In the genomic region with DNA sequence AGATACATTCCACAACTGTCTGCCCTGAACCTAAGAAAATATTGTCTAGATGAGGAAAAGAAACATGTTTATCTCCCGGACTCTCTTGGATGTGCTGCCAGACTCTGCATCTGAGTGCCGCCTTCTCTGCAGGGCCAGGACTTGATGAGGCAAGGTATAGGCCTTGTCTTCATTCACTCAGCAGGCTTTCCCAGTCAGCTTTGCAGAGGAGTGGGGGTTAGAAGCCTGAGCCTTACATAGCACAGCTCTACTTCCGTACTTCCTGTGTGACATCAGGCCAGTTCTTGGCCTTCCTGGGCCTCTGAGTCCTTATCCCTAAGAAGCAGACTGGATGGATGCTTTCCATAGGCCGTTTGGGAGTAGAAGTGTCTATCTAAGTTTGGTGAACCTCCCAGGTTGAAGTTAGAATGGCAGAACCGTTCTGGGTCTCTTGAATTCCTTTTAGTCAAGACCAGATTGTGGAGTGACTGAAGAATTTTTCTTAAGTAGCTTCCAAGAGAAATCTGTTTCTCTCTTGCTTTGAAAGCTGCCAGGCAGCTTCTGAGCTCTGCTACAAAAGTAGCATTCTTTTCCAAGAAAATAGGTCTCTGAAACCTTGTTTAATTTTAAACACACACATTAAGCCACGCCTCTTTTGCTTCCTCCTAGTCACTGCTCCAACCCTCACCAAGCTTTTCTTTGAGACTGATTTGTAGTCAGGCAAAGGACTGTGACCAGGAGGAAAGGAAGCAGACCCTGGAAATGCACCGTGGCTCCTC, we compare ENCODE assay signal across 22 mouse cellular contexts. TPM values are rescaled to one million over a fixed set of nuclear protein-coding genes. Genes with fewer than 3 reads are reported as not detected.
A peak's percentile ranks its signal among the peaks of the same experiment; 100 is the strongest.
DNase-seq lines count a peak whose midpoint lies in the region; ATAC-seq and TF ChIP-seq lines count a peak whose summit lies in the region.
"Had no signal": no experiment of that assay in that cellular context is flagged by ENCODE, and none has a peak within 500 bp of the region (broad histone marks: within the 10 kb centered on the region; RNA-seq: fewer than 3 reads in every experiment).

No protein-coding gene starts in this region.

- DNase-seq in kidney, adult 2 months, result no peak
- DNase-seq in lung, postnatal 14 days, result no peak
- no peak for DNase-seq in stomach, postnatal 0 days (ENCODE audit: low spot score)
- DNase-seq: adrenal gland, postnatal 10 days; cerebellum, adult 8-10 months; cerebellum, postnatal 36 days; gastrocnemius, adult 2 months; heart, postnatal 10 days; kidney, adult 18-20 months; kidney, postnatal 25 days; liver, postnatal 0 days; thymus, adult 18-20 months; thymus, postnatal 4 days had no signal

- no peak overlapping the region for H3K9ac ChIP-seq in kidney, embryonic 14.5 days (ENCODE audit: low read depth, low read length)
- H3K9ac ChIP-seq in lung, embryonic 15.5 days, result no peak overlapping the region
- H3K9ac ChIP-seq in embryonic facial prominence, embryonic 15.5 days, result no peak overlapping the region
- H3K9ac ChIP-seq in stomach, postnatal 0 days (ENCODE audit: low read length), result no peak overlapping the region
- no peak overlapping the region for H3K9ac ChIP-seq in hindbrain, embryonic 12.5 days
- H3K9ac ChIP-seq: liver, postnatal 0 days had no signal

- no peaks in the 10 kb centered on the region for H3K9me3 ChIP-seq in kidney, embryonic 14.5 days (ENCODE audit: control insufficient read depth, low read length)
- H3K9me3 ChIP-seq in lung, embryonic 15.5 days, result no peaks in the 10 kb centered on the region
- H3K9me3 ChIP-seq in embryonic facial prominence, embryonic 15.5 days (replicated peaks), result no peaks in the 10 kb centered on the region
- no peaks in the 10 kb centered on the region for H3K9me3 ChIP-seq in stomach, postnatal 0 days (ENCODE audit: control insufficient read depth, low read length)
- no peaks in the 10 kb centered on the region for H3K9me3 ChIP-seq in hindbrain, embryonic 12.5 days (replicated peaks)
- H3K9me3 ChIP-seq: forebrain, embryonic 10.5 days had no signal

- H3K27ac ChIP-seq in kidney, embryonic 14.5 days (ENCODE audit: low read depth, low read length), result peak overlapping the region; percentile 59
- H3K27ac ChIP-seq in kidney, adult 2 months (ENCODE audit: insufficient read depth, low read depth, low read length), result no peak overlapping the region
- H3K27ac ChIP-seq in lung, embryonic 15.5 days, result peak overlapping the region; percentile 69
- H3K27ac ChIP-seq in embryonic facial prominence, embryonic 15.5 days (replicated peaks), result peak overlapping the region; percentile 11; the same call in 1 of the 2 replicates
- H3K27ac ChIP-seq in stomach, postnatal 0 days (replicated peaks), result 0 out of 2 replicates have a peak overlapping the region, but pooled peaks have one; percentile 30
- H3K27ac ChIP-seq in hindbrain, embryonic 12.5 days, result no peak overlapping the region
- H3K27ac ChIP-seq: forebrain, embryonic 10.5 days; gastrocnemius, adult 2 months had no signal

- no peak for TF ChIP-seq EP300 in stomach, postnatal 0 days (optimal IDR thresholded peaks at IDR 0.05)

- H3K36me3 ChIP-seq in kidney, embryonic 14.5 days (ENCODE audit: control insufficient read depth, insufficient read depth, low read length), result peaks cover 15% of the 10 kb centered on the region; the same call in 1 of the 2 replicates
- no peaks in the 10 kb centered on the region for H3K36me3 ChIP-seq in kidney, adult 2 months (ENCODE audit: control insufficient read depth, insufficient read depth, low read length)
- peaks cover 8% of the 10 kb centered on the region; the same call in 1 of the 2 replicates for H3K36me3 ChIP-seq in lung, embryonic 15.5 days
- H3K36me3 ChIP-seq in embryonic facial prominence, embryonic 15.5 days, result peaks cover 64% of the 10 kb centered on the region
- peaks cover 5% of the 10 kb centered on the region; the same call in 1 of the 2 replicates for H3K36me3 ChIP-seq in stomach, postnatal 0 days (ENCODE audit: control insufficient read depth, insufficient read depth, low read length)
- H3K36me3 ChIP-seq in hindbrain, embryonic 12.5 days, result peaks cover 40% of the 10 kb centered on the region

- H3K4me1 ChIP-seq in kidney, embryonic 14.5 days (ENCODE audit: control insufficient read depth, insufficient read depth, low read length), result 0 out of 2 replicates have a peak, but pooled peaks cover 5% of the 10 kb centered on the region
- no peaks in the 10 kb centered on the region for H3K4me1 ChIP-seq in kidney, adult 2 months (ENCODE audit: control insufficient read depth, insufficient read depth, low read length)
- peaks cover 27% of the 10 kb centered on the region for H3K4me1 ChIP-seq in lung, embryonic 15.5 days
- H3K4me1 ChIP-seq in embryonic facial prominence, embryonic 15.5 days, result peaks cover 27% of the 10 kb centered on the region
- no peaks in the 10 kb centered on the region; the same call in 1 of the 2 replicates for H3K4me1 ChIP-seq in stomach, postnatal 0 days (replicated peaks; ENCODE audit: control insufficient read depth, insufficient read depth)
- peaks cover 5% of the 10 kb centered on the region for H3K4me1 ChIP-seq in hindbrain, embryonic 12.5 days

- H3K27me3 ChIP-seq in kidney, embryonic 14.5 days (ENCODE audit: control insufficient read depth, insufficient read depth, low read length), result no peaks in the 10 kb centered on the region
- H3K27me3 ChIP-seq in kidney, adult 2 months (replicated peaks; ENCODE audit: control insufficient read depth, insufficient read depth, low read length), result no peaks in the 10 kb centered on the region
- H3K27me3 ChIP-seq in lung, embryonic 15.5 days, result no peaks in the 10 kb centered on the region
- H3K27me3 ChIP-seq in embryonic facial prominence, embryonic 15.5 days, result no peaks in the 10 kb centered on the region
- H3K27me3 ChIP-seq in stomach, postnatal 0 days (ENCODE audit: control insufficient read depth, insufficient read depth, low read length), result no peaks in the 10 kb centered on the region
- no peaks in the 10 kb centered on the region; the same call in 1 of the 2 replicates for H3K27me3 ChIP-seq in hindbrain, embryonic 12.5 days

- TF ChIP-seq CTCF in kidney, adult 2 months (conservative IDR thresholded peaks at IDR 0.05; ENCODE audit: insufficient read depth, insufficient read length, low read depth, low read length), result no peak
- no peak for TF ChIP-seq CTCF in stomach, postnatal 0 days (IDR thresholded peaks at IDR 0.05; ENCODE audit: low read depth)

- no peak for ATAC-seq in kidney, embryonic 14.5 days (ENCODE audit: low FRiP score, low TSS enrichment)
- 0 out of 2 replicates have a peak, but pooled peaks have one; percentile 17 for ATAC-seq in lung, embryonic 15.5 days (ENCODE audit: borderline replicate concordance, extremely low read depth, low FRiP score, low TSS enrichment)
- ATAC-seq in embryonic facial prominence, embryonic 15.5 days (ENCODE audit: insufficient number of reproducible peaks, low FRiP score, low TSS enrichment, low read depth), result no peak
- no peak for ATAC-seq in stomach, postnatal 0 days (ENCODE audit: low FRiP score, low TSS enrichment)
- no peak for ATAC-seq in hindbrain, embryonic 12.5 days (ENCODE audit: low FRiP score)
- ATAC-seq: liver, postnatal 0 days had no signal

- H3K4me3 ChIP-seq in kidney, embryonic 14.5 days (ENCODE audit: low read length), result no peak overlapping the region
- H3K4me3 ChIP-seq in kidney, adult 2 months (ENCODE audit: insufficient read depth, low read depth, low read length), result no peak overlapping the region
- no peak overlapping the region for H3K4me3 ChIP-seq in lung, embryonic 15.5 days
- H3K4me3 ChIP-seq in embryonic facial prominence, embryonic 15.5 days (replicated peaks), result no peak overlapping the region
- no peak overlapping the region for H3K4me3 ChIP-seq in stomach, postnatal 0 days (ENCODE audit: low read depth, low read length)
- H3K4me3 ChIP-seq in hindbrain, embryonic 12.5 days, result no peak overlapping the region
- H3K4me3 ChIP-seq: forebrain, embryonic 10.5 days; gastrocnemius, adult 2 months had no signal

- no peak for TF ChIP-seq POLR2A in kidney, adult 2 months (IDR thresholded peaks at IDR 0.05; ENCODE audit: low read depth, low read length)

- H3K4me2 ChIP-seq in kidney, embryonic 14.5 days (replicated peaks; ENCODE audit: low read depth, low read length), result no peak overlapping the region
- no peak overlapping the region for H3K4me2 ChIP-seq in lung, embryonic 15.5 days
- H3K4me2 ChIP-seq in embryonic facial prominence, embryonic 15.5 days (replicated peaks), result no peak overlapping the region
- no peak overlapping the region for H3K4me2 ChIP-seq in stomach, postnatal 0 days (replicated peaks; ENCODE audit: low read depth)
- H3K4me2 ChIP-seq in hindbrain, embryonic 12.5 days (replicated peaks), result no peak overlapping the region
- H3K4me2 ChIP-seq: heart, embryonic 11.5 days; liver, embryonic 11.5 days; midbrain, embryonic 11.5 days had no signal

- 73% methylated on average over 7 of the region's 7 CpGs for WGBS in kidney, embryonic 14.5 days
- WGBS in kidney, adult 2 months, result 62% methylated on average over 7 of the region's 7 CpGs
- 39% methylated on average over 7 of the region's 7 CpGs for WGBS in lung, embryonic 15.5 days
- WGBS in embryonic facial prominence, embryonic 15.5 days, result 57% methylated on average over 7 of the region's 7 CpGs
- WGBS in stomach, postnatal 0 days, result 42% methylated on average over 7 of the region's 7 CpGs
- WGBS in hindbrain, embryonic 12.5 days, result 75% methylated on average over 7 of the region's 7 CpGs

RNA-seq across cellular contexts. Expression of a gene that starts 34.8 kb away (rescaled TPM):
- polyA plus RNA-seq in kidney, embryonic 14.5 days (2014; fragmentation: Nextera tagmentation; extraction: Ambion mirVana), result 30.6 and 34.1 TPM in 2 replicates
- polyA plus RNA-seq in kidney, adult 2 months (2012; rRNA removed), result 24.3 and 34.2 TPM in 2 replicates
- 23.3 and 24.2 TPM in 2 replicates for polyA plus RNA-seq in lung, embryonic 15.5 days (2015; fragmentation: Nextera tagmentation; extraction: Ambion mirVana)
- 137 and 159 TPM in 2 replicates for polyA plus RNA-seq in embryonic facial prominence, embryonic 15.5 days (2015; fragmentation: Nextera tagmentation; extraction: Ambion mirVana)
- 21.7 and 22.7 TPM in 2 replicates for polyA plus RNA-seq in stomach, postnatal 0 days (2015; fragmentation: Nextera tagmentation; extraction: Ambion mirVana)
- 68.2 and 70.2 TPM in 2 replicates for polyA plus RNA-seq in hindbrain, embryonic 12.5 days (2016; fragmentation: Nextera tagmentation; extraction: Ambion mirVana)
- polyA plus RNA-seq: C2C12 had no signal

Comparison
In these comparisons a context has a peak if more than half of its experiments do, and no peak if none do; other contexts are left out.
1. H3K27ac ChIP-seq: peak in kidney, embryonic 14.5 days (single experiment), lung, embryonic 15.5 days (single experiment), embryonic facial prominence, embryonic 15.5 days (single experiment) and stomach, postnatal 0 days (single experiment); none in kidney, adult 2 months (single experiment) and hindbrain, embryonic 12.5 days (single experiment).